Mouse (Mus musculus): ENCODE data around the gene Mrps15. TPM values are rescaled to one million over a fixed set of nuclear protein-coding genes. Genes with fewer than 3 reads are reported as not detected.
A peak's percentile ranks its signal among the peaks of the same experiment; 100 is the strongest.
"Not testable (repeated sequence)": the region's sequence is repeated elsewhere in the genome, so short reads cannot be mapped to it uniquely, and the experiment has no call there.

Gene Mrps15
- polyA plus RNA-seq, 1 experiment: 49.8 TPM

DNA sequence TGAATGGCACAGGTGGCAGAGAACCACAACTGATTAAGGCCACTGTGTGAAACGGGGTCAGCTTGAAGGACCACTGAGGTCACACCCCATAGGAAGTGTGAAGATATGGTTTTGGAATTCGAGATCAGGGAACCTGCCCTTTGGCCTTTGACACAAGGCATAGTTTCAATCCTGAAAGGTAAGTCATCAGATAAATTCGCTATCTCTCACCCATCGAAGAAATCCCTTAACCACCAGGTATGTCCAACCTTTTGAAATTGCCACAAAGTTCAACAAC, 44.1 kb downstream of the Mrps15 start:
- no peak for TF ChIP-seq POLR2A (IDR thresholded peaks at IDR 0.05; ENCODE audit: borderline replicate concordance, extremely low read depth, low read depth, low read length)
- TF ChIP-seq CTCF (IDR thresholded peaks at IDR 0.05; ENCODE audit: insufficient read depth, low read length): no peak
- 76% methylated on average over 4 of the region's 4 CpGs for WGBS
- H3K4me1 ChIP-seq (ENCODE audit: control insufficient read depth, insufficient read depth, low read length): peaks cover 2% of the 10 kb centered on the region; the same call in 1 of the 2 replicates
- no peak overlapping the region for H3K4me3 ChIP-seq (replicated peaks; ENCODE audit: extremely low read depth, low read depth, low read length)
- DNase-seq: no peak

- TF ChIP-seq CTCF (IDR thresholded peaks at IDR 0.05; ENCODE audit: insufficient read depth, low read length) (no peak), POLR2A (IDR thresholded peaks at IDR 0.05; ENCODE audit: borderline replicate concordance, extremely low read depth, low read depth, low read length) (no peak)
- no peak for DNase-seq
- Histone ChIP-seq H3K4me3 (replicated peaks; ENCODE audit: extremely low read depth, low read depth, low read length) (no peak overlapping the region), H3K4me1 (ENCODE audit: control insufficient read depth, insufficient read depth, low read length) (peaks cover 1% of the 10 kb centered on the region; the same call in 1 of the 2 replicates)
- 81% methylated on average over 8 of the region's 8 CpGs for WGBS
These were observed 45.1 kb downstream of the Mrps15 start for GRCm38 (mm10) chr4:126091873-126092272.

DNA sequence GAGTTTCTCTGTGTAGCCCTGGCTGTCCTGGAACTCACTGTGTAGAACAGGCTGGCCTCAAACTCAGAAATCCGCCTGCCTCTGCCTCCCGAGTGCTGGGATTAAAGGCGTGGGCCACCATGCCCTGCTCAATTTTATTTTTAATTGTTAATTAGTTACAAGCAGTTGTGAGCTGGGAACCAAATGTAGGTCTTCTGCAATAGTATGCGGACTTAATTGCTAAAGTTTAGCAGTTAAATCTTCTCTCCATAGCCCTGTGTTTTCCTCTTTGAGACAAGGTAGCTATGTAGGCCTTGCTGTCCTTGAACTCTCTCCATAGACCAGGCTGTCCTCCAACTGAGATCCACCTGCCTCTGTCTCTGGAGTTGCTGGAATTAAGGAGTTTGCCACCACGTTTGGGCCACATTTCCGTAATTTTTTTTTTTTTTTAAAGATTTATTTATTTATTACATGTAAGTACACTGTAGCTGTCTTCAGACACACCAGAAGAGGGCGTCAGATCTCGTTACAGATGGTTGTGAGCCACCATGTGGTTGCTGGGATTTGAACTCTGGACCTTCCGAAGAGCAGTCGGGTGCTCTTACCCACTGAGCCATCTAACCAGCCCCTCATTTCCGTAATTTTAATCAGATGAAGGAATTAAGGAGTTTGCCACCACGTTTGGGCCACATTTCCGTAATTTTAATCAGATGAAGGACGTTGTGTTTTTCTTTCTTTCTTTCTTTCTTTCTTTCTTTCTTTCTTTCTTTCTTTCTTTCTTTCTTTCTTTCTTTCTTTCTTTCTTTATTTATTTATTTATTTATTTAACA, 49.1 kb downstream of the Mrps15 start:
- not testable (repeated sequence) for H3K4me3 ChIP-seq (replicated peaks; ENCODE audit: extremely low read depth, low read depth, low read length); DNase-seq; H3K4me1 ChIP-seq (ENCODE audit: control insufficient read depth, insufficient read depth, low read length)
- WGBS: 48% methylated on average over 14 of the region's 14 CpGs

DNA sequence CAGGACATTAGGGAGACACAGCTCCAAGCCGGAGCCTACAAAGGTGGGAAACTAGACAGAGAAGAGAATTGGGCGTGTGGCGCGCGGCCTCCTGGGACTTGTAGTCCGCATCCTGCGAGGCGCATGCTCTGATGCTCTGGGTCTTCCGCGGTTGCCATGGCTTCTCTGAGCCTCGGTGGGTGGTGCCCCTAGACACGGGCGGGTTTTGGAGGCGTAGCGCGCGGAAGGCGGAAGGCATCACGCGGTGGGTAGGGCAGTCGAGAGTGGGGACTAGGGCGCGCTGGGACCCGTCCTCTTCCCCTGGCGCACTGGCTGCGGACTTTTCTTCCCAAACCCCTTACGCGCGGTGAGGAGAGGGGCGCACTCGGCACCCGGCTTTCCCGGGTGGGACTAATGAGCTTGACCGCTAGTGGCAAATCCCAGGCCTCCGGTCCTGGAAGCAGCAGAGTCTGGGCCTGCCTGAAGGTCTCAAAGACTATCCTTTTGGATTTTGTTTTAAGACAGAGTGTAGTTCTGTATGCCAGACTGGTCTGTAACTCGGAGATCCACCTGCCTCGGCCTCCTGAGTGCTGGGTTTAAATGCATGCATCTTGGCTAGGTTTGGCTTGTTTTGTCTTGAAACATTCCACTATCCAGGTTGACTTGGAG, 49.9 kb downstream of the Mrps15 start, which contains the start of gene Lsm10:
Gene Lsm10 (plus strand): TSS at position 160 of the 648 bp plus-strand sequence.
- peak; percentile 93 for TF ChIP-seq POLR2A (IDR thresholded peaks at IDR 0.05; ENCODE audit: borderline replicate concordance, extremely low read depth, low read depth, low read length)
- TF ChIP-seq CTCF (IDR thresholded peaks at IDR 0.05; ENCODE audit: insufficient read depth, low read length): no peak
- peak within 1 kb of the TSS; percentile 83 for H3K4me3 ChIP-seq (replicated peaks; ENCODE audit: extremely low read depth, low read depth, low read length)
- peak; percentile 94 for DNase-seq

GRCm38 (mm10) chr4:126097711-126098253, 51.1 kb downstream of the Mrps15 start:
- H3K4me1 ChIP-seq (ENCODE audit: control insufficient read depth, insufficient read depth, low read length): peaks cover 5% of the 10 kb centered on the region; the same call in 1 of the 2 replicates
- WGBS: 93% methylated on average over 20 of the region's 20 CpGs
- DNase-seq: no peak
- TF ChIP-seq POLR2A (IDR thresholded peaks at IDR 0.05; ENCODE audit: borderline replicate concordance, extremely low read depth, low read depth, low read length) (no peak), CTCF (IDR thresholded peaks at IDR 0.05; ENCODE audit: insufficient read depth, low read length) (no peak)
- no peak overlapping the region for H3K4me3 ChIP-seq (replicated peaks; ENCODE audit: extremely low read depth, low read depth, low read length)

More for the DNA sequence above, 49.9 kb downstream of the Mrps15 start, which contains the start of gene Lsm10:
- H3K4me1 ChIP-seq (ENCODE audit: control insufficient read depth, insufficient read depth, low read length): peaks cover 5% of the 10 kb centered on the region; the same call in 1 of the 2 replicates
- WGBS: 3% methylated on average over 37 of the region's 37 CpGs

DNA sequence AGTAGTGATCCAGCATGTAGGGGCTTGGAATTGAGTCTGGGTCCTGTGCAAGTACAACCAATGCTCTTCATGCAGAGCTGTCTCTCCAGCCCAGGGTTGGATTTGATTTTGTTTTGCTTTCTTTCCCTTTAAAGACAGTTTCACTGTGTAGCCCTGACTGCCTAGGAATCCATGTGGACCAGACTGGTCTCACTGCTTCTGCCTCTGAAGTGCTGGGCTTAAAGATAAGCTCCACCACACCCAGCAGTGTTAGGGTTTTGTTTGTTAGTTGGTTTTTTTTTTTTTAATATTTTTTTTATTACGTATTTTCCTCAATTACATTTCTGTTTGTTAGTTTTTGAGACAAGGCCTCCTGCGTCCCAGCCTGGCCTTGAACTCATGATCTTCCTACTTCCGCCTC, 52.6 kb downstream of the Mrps15 start:
- peaks cover 5% of the 10 kb centered on the region; the same call in 1 of the 2 replicates for H3K4me1 ChIP-seq (ENCODE audit: control insufficient read depth, insufficient read depth, low read length)
- WGBS: 73% methylated on average over 3 of the region's 3 CpGs
- no peak for DNase-seq
- TF ChIP-seq CTCF (IDR thresholded peaks at IDR 0.05; ENCODE audit: insufficient read depth, low read length): no peak
- H3K4me3 ChIP-seq (replicated peaks; ENCODE audit: extremely low read depth, low read depth, low read length): no peak overlapping the region

- 81% methylated on average over 3 of the region's 3 CpGs for WGBS
- no peak overlapping the region for H3K4me3 ChIP-seq (replicated peaks; ENCODE audit: extremely low read depth, low read depth, low read length)
- H3K4me1 ChIP-seq (ENCODE audit: control insufficient read depth, insufficient read depth, low read length): peaks cover 11% of the 10 kb centered on the region
- no peak for DNase-seq
- no peak for TF ChIP-seq CTCF (IDR thresholded peaks at IDR 0.05; ENCODE audit: insufficient read depth, low read length)
- no peak for TF ChIP-seq POLR2A (IDR thresholded peaks at IDR 0.05; ENCODE audit: borderline replicate concordance, extremely low read depth, low read depth, low read length)
These were observed 54.0 kb downstream of the Mrps15 start for GRCm38 (mm10) chr4:126100764-126101163.

DNA sequence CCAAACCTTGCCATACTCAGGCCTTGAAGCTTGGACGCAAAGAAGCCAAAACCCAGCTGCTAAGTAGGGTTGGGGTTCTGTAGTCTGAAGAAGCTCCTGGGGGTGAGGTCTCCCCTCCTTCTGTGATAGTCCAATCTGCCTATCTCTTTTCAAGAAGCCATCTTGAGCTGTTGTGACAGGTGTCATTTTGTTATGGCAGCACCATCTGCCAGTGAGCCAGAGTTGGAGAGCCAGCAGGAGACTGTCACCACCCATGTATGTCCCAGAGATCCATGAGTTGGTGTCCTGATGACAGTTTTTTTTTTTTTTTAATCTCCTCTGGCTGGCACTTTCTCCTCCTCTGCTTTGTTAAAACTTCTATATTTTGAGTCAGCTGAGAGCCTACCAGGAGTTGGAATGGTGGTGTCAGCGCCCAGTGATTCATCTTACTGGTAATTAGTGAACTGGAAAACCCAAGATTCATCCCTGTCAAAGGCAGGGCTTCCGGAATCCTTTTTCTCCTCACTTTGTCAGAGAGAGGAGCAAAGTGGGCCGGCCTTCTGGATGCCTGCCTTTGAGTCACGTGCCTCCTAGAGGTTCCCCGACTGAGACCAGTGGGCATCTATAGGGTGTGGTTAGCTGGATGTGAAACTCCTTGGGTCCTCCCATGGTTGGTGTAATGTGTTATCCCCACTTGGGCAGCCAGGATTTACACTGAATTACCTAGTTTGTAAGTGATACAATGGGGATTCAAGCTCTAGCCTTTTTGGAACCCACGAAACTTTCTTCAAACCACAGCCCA, 55.5 kb downstream of the Mrps15 start:
- TF ChIP-seq POLR2A (IDR thresholded peaks at IDR 0.05; ENCODE audit: borderline replicate concordance, extremely low read depth, low read depth, low read length) (no peak), CTCF (IDR thresholded peaks at IDR 0.05; ENCODE audit: insufficient read depth, low read length) (no peak)
- H3K4me3 ChIP-seq (replicated peaks; ENCODE audit: extremely low read depth, low read depth, low read length): no peak overlapping the region
- peak; percentile 42 for DNase-seq
- WGBS: 40% methylated on average over 7 of the region's 7 CpGs
- peaks cover 7% of the 10 kb centered on the region for H3K4me1 ChIP-seq (ENCODE audit: control insufficient read depth, insufficient read depth, low read length)

DNA sequence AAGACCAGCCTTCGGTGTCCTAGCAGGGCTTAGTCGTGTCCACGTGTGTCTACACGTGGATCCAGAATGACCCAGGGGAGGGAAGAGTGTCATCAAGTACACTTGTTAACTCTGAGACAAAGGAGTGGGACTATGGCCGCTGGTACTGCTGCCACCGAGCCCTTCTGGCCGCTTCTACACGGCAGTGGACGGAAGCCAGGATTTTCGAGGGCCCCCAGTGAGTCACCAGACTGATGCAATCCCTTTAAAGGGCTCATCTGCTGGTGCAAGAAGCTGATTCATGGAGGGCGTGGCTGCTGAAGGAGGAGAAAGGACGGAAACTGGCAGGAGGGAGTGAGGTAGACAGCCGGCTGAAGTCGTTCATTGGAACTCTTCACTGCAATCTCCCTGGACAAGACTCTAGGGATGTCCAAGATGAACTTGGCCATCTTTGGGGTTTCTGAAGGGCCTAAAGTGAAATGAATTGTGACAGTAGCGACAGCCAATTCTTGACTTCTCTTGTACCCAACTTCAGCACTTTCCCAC, 56.4 kb downstream of the Mrps15 start:
- DNase-seq: peak; percentile 95
- Histone ChIP-seq H3K4me3 (replicated peaks; ENCODE audit: extremely low read depth, low read depth, low read length) (peak overlapping the region; percentile 61), H3K4me1 (ENCODE audit: control insufficient read depth, insufficient read depth, low read length) (peaks cover 9% of the 10 kb centered on the region)
- no peak for TF ChIP-seq CTCF (IDR thresholded peaks at IDR 0.05; ENCODE audit: insufficient read depth, low read length)
- TF ChIP-seq POLR2A (IDR thresholded peaks at IDR 0.05; ENCODE audit: borderline replicate concordance, extremely low read depth, low read depth, low read length): peak; percentile 71; the same call in 1 of the 2 replicates
- under 1% methylated on average over 15 of the region's 15 CpGs for WGBS
